Mouse (Mus musculus): Measurements from ENCODE around the gene Cabp7. TPM values are rescaled to one million over a fixed set of nuclear protein-coding genes. Genes with fewer than 3 reads are reported as not detected.
A peak's percentile ranks its signal among the peaks of the same experiment; 100 is the strongest.

Cabp7 gene
- polyA plus RNA-seq, 1 experiment from 2014 or later, result 0.17 TPM

DNA sequence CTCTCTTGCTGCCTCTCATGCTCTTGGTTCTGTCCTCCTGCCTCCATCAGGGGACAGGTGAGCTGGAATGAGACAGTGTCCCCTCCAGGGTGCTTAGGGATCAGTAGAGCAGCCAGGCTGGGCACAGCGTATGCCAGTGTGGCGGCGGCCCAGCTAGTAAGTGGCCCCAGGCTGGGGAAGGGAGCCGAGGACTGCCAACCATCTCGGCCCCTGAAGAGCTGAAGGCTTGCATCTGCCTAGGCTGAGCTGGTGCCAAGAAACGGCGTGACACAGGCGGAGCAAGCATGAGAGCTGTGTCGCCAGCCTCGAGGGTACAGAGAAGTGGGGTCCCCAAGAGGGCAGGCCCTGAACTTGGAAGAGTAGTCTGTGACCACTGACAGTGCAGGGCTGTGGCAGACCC lies 8.9 kb downstream of the Cabp7 start:
- 72% methylated on average over 10 of the region's 10 CpGs for WGBS

DNA sequence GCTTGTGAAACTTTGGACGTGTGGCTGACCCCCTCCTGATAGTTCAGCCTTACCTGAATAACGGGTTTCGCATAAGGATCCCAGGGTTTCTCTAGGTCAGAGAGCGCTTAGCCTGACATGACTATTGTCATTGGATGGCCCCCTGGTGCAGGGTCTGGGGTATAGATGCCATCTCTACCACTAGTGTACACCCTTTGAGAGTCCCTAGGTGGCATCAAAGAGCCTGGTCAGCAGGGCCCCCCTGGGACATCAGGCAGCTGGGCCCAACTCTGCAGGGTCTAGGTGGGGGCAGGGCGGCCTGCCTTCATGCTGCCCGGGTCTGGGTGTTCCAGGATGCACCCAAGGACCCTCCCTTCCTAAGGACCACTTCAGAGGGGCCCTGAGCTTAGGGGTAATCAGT lies 10.2 kb downstream of the Cabp7 start:
- ATAC-seq (ENCODE audit: insufficient read depth), result no peak
- no peaks in the 10 kb centered on the region for H3K9me3 ChIP-seq (ENCODE audit: low read depth, low read length)

More for the DNA sequence above, 8.9 kb downstream of the Cabp7 start:
- no peak overlapping the region for H3K9ac ChIP-seq
- H3K4me2 ChIP-seq, result no peak overlapping the region
- no peak for ATAC-seq (ENCODE audit: insufficient read depth)
- H3K36me3 ChIP-seq (ENCODE audit: insufficient read depth), result no peaks in the 10 kb centered on the region
- H3K27me3 ChIP-seq (ENCODE audit: insufficient read depth, low read length), result no peaks in the 10 kb centered on the region
- no peak overlapping the region for H3K27ac ChIP-seq (ENCODE audit: low read depth)
- H3K4me1 ChIP-seq (ENCODE audit: insufficient read depth), result no peaks in the 10 kb centered on the region
- no peak overlapping the region for H3K4me3 ChIP-seq (ENCODE audit: low read depth, low read length)
- no peaks in the 10 kb centered on the region for H3K9me3 ChIP-seq (ENCODE audit: low read depth, low read length)
- no peak for TF ChIP-seq CTCF (IDR thresholded peaks at IDR 0.05; ENCODE audit: low read depth)
- DNase-seq, result no peak

DNA sequence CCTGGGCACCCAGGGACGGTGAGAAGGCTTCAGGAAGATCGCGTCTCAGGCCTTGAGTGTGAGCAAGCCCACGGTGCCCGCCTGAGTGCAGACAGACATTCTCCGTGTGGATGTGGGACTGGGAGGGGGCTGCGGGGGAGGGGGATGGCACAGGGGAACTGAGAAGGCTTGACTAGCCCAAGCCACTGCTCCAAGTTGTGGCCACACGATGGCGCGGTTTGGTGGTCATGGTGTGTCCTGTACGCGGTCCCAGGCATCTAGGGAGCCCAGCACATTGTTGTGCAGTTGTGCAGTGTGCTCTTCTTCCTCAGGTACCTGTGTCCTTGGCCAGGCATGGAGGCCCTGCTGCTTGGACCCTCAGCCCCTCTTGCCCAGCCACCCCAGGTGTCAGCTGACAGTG lies 12.4 kb downstream of the Cabp7 start:
- Histone ChIP-seq H3K9ac (no peak overlapping the region), H3K4me1 (ENCODE audit: insufficient read depth) (peaks cover 4% of the 10 kb centered on the region; the same call in 1 of the 2 replicates), H3K4me3 (ENCODE audit: low read depth, low read length) (no peak overlapping the region), H3K27me3 (ENCODE audit: insufficient read depth, low read length) (no peaks in the 10 kb centered on the region), H3K4me2 (no peak overlapping the region), H3K27ac (ENCODE audit: low read depth) (no peak overlapping the region), H3K9me3 (ENCODE audit: low read depth, low read length) (no peaks in the 10 kb centered on the region), H3K36me3 (ENCODE audit: insufficient read depth) (no peaks in the 10 kb centered on the region)
- 35% methylated on average over 12 of the region's 12 CpGs for WGBS
- TF ChIP-seq CTCF (IDR thresholded peaks at IDR 0.05; ENCODE audit: low read depth), result peak; percentile 34; the same call in 1 of the 2 replicates
- ATAC-seq (ENCODE audit: insufficient read depth), result no peak
- peak; percentile 46 for DNase-seq

More for the DNA sequence above, 10.2 kb downstream of the Cabp7 start:
- Histone ChIP-seq H3K27ac (ENCODE audit: low read depth) (no peak overlapping the region), H3K4me2 (no peak overlapping the region), H3K27me3 (ENCODE audit: insufficient read depth, low read length) (no peaks in the 10 kb centered on the region), H3K36me3 (ENCODE audit: insufficient read depth) (no peaks in the 10 kb centered on the region), H3K9ac (no peak overlapping the region), H3K4me1 (ENCODE audit: insufficient read depth) (no peaks in the 10 kb centered on the region), H3K4me3 (ENCODE audit: low read depth, low read length) (no peak overlapping the region)
- 54% methylated on average over 6 of the region's 6 CpGs for WGBS
- no peak for DNase-seq
- TF ChIP-seq CTCF (IDR thresholded peaks at IDR 0.05; ENCODE audit: low read depth), result peak; percentile 27; the same call in 1 of the 2 replicates

DNA sequence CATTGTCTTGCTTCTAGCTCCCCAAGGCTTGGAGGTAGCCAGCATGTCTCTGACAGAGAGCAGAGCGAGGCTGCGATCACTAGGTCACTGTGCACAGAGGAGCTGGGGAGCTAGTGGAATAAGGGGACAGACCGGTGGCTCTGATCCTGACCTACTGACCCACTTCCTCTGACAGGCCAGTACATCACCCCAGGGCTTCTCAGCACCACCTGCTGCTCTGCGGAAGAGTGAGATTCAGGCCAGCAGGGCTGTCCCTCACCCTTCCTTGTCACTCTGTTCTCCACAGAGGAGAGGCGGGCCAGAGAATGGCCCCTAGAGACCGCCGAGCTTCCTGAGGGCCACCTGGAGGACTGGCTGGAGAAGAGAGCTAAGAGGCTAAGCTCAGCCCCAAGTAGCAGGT lies 14.8 kb downstream of the Cabp7 start:
- DNase-seq, result no peak
- no peaks in the 10 kb centered on the region for H3K36me3 ChIP-seq (ENCODE audit: insufficient read depth)
- no peak overlapping the region for H3K9ac ChIP-seq
- H3K4me3 ChIP-seq (ENCODE audit: low read depth, low read length), result no peak overlapping the region
- H3K27ac ChIP-seq (ENCODE audit: low read depth), result no peak overlapping the region
- no peak for TF ChIP-seq CTCF (IDR thresholded peaks at IDR 0.05; ENCODE audit: low read depth)
- no peaks in the 10 kb centered on the region for H3K9me3 ChIP-seq (ENCODE audit: low read depth, low read length)
- no peak for ATAC-seq (ENCODE audit: insufficient read depth)
- H3K4me1 ChIP-seq (ENCODE audit: insufficient read depth), result peaks cover 4% of the 10 kb centered on the region; the same call in 1 of the 2 replicates
- H3K4me2 ChIP-seq, result no peak overlapping the region
- H3K27me3 ChIP-seq (ENCODE audit: insufficient read depth, low read length), result no peaks in the 10 kb centered on the region
- 69% methylated on average over 7 of the region's 7 CpGs for WGBS

DNA sequence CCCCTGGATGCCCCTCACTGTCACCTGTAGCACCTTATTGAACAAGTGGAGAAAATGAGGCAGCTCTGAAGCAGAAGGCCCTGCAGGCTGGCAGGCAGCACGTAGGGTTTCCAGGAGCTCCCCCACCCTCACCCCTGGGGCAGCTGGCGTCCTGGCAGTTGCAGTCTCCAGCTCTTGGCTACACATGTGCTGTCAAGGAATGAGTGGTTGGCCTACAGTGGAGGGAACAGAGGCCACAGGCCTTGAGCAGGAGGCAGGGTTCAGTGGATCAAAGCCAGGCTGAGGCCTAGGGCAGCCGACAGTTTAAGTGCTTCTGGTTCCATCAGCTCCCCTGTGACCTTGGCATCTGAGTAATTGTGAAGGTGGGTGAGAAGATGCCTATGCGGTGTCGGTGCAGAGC lies 15.7 kb downstream of the Cabp7 start:
- no peaks in the 10 kb centered on the region for H3K36me3 ChIP-seq (ENCODE audit: insufficient read depth)
- H3K4me2 ChIP-seq, result no peak overlapping the region
- no peaks in the 10 kb centered on the region for H3K9me3 ChIP-seq (ENCODE audit: low read depth, low read length)
- H3K4me1 ChIP-seq (ENCODE audit: insufficient read depth), result peaks cover 4% of the 10 kb centered on the region; the same call in 1 of the 2 replicates
- no peak overlapping the region for H3K27ac ChIP-seq (ENCODE audit: low read depth)
- ATAC-seq (ENCODE audit: insufficient read depth) (no peak), DNase-seq (no peak)
- H3K4me3 ChIP-seq (ENCODE audit: low read depth, low read length), result no peak overlapping the region
- no peak for TF ChIP-seq CTCF (IDR thresholded peaks at IDR 0.05; ENCODE audit: low read depth)
- 73% methylated on average over 5 of the region's 5 CpGs for WGBS
- no peak overlapping the region for H3K9ac ChIP-seq
- H3K27me3 ChIP-seq (ENCODE audit: insufficient read depth, low read length), result no peaks in the 10 kb centered on the region

DNA sequence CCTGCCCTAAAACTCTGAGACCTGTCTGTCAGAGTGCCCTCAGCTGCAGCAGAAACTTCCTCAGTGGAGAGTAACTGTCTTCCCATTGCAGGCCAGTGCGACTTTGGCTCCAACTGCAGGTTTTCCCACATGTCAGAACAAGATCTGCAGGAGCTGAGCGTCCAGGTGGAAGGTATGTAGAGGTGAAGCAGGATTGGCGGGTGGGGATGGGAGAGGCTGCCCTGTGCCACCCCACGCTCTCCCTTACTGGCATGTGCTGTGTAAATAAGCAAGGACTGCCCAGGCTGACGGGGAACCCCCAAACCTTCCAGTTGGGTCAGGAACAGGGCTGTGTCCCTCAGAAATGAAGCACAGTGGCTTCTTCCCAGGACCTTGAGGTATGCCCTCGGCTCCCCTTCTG lies 16.5 kb downstream of the Cabp7 start:
- Histone ChIP-seq H3K27ac (ENCODE audit: low read depth) (no peak overlapping the region), H3K9me3 (ENCODE audit: low read depth, low read length) (no peaks in the 10 kb centered on the region), H3K4me2 (no peak overlapping the region), H3K4me1 (ENCODE audit: insufficient read depth) (peaks cover 4% of the 10 kb centered on the region; the same call in 1 of the 2 replicates), H3K4me3 (ENCODE audit: low read depth, low read length) (no peak overlapping the region), H3K27me3 (ENCODE audit: insufficient read depth, low read length) (no peaks in the 10 kb centered on the region), H3K9ac (no peak overlapping the region), H3K36me3 (ENCODE audit: insufficient read depth) (peaks cover 8% of the 10 kb centered on the region; the same call in 1 of the 2 replicates)
- 55% methylated on average over 6 of the region's 6 CpGs for WGBS
- ATAC-seq (ENCODE audit: insufficient read depth), result peak; percentile 54
- TF ChIP-seq CTCF (IDR thresholded peaks at IDR 0.05; ENCODE audit: low read depth), result no peak
- no peak for DNase-seq

DNA sequence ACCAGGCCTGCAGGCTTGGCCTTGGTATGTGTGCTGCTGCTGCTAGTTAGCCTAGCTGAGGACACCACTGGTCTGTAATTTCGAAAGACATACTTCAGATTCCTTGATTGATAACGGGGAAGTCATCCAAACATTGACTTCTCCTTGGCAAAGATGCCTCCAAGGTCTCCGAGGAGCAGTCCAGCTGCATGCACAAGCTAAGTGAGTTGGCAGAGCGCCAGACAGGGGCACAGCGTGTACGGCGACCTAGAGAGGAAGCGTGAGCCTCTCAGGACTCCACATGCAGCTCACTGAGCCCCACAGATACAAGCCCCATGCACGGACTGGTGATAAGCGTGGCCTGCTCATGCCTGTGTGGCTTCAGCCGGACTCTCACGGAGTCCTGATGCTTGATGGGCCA lies 17.0 kb downstream of the Cabp7 start:
- WGBS, result 24% methylated on average over 12 of the region's 12 CpGs
- H3K9me3 ChIP-seq (ENCODE audit: low read depth, low read length), result no peaks in the 10 kb centered on the region
- H3K9ac ChIP-seq, result no peak overlapping the region

More for the DNA sequence above, 17.0 kb downstream of the Cabp7 start:
- Histone ChIP-seq H3K4me3 (ENCODE audit: low read depth, low read length) (no peak overlapping the region), H3K4me1 (ENCODE audit: insufficient read depth) (peaks cover 4% of the 10 kb centered on the region; the same call in 1 of the 2 replicates), H3K36me3 (ENCODE audit: insufficient read depth) (peaks cover 13% of the 10 kb centered on the region; the same call in 1 of the 2 replicates), H3K4me2 (no peak overlapping the region), H3K27ac (ENCODE audit: low read depth) (no peak overlapping the region), H3K27me3 (ENCODE audit: insufficient read depth, low read length) (no peaks in the 10 kb centered on the region)
- no peak for TF ChIP-seq CTCF (IDR thresholded peaks at IDR 0.05; ENCODE audit: low read depth)
- ATAC-seq (ENCODE audit: insufficient read depth) (peak; percentile 60; the same call in 1 of the 2 replicates), DNase-seq (peak; percentile 80)

Measured in lung, embryonic 14.5 days (tissue).